Mouse (Mus musculus) thymus, adult 18-20 months (tissue): ENCODE results near the gene Slc6a8.

Source experiments
- DNase-seq, 2 experiments: peaks; one replicate each; pipeline ENCODE4 v3.0.0; 2022; ENCODE audit warnings: mixed read lengths in 2 of 2

Slc6a8 gene

DNA sequence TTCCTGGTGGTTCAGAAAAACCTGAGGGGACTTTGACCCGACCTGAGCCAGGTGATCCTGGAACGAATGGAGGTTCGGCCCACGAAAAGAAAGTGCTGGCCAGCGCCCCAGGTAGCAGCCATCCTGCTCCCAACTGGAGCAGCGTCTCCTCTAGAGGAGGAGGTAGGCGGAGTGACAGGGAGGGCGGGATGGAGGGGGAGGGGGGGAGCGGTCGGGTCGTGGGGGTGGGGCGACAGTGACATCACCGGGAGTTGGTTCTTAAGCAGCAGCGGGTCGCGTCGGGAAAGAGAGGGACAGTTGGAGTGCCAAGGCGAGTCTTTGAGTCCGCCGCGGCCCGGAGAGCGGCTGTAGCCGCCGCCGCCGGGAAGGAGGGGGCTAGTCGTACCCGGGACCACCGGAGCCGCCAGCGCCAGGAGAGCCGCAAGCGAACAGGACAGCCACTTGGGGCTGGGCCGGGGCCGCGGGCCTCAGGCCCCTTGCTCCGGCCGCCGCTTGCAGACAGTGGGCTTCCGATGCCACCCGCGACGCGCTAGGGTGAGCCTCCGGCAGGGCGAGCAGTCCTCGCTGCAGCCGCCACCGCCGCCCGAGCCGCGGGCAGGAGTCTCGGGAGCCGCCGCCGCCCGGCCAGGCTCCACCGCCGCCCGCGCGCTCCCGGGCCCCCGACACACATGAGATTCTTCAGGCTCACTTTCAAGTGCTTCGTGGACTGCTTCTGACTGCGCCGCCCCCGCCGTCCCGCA lies at the start of gene Slc6a8:
TSS of gene Slc6a8 (plus strand) at position 272 of the 740 bp plus-strand sequence.
- no peak for DNase-seq

DNA sequence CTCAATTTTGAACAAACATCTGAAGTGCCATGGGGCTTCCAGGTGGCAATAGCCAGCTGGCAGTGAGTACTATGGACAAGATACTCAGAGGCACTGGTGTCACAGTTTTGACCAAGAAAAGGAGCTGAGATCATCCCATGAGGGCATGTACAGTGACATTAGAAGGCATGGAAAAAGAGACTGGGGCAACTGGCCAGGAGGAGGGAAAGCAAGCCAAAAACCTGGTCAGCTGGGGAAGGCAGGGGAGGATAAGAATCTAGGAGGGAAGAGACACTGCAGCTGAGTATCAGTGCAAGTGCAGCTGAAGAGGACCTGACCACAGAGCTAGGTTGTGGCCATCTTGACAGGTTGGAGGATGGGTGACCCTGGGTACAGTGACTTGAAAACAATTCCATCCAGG lies 46.0 kb upstream of the Slc6a8 start:
- no peak for DNase-seq

- no peak for DNase-seq
Measured at GRCm38 (mm10) chrX:73635425-73635824, 37.5 kb upstream of the Slc6a8 start.

DNA sequence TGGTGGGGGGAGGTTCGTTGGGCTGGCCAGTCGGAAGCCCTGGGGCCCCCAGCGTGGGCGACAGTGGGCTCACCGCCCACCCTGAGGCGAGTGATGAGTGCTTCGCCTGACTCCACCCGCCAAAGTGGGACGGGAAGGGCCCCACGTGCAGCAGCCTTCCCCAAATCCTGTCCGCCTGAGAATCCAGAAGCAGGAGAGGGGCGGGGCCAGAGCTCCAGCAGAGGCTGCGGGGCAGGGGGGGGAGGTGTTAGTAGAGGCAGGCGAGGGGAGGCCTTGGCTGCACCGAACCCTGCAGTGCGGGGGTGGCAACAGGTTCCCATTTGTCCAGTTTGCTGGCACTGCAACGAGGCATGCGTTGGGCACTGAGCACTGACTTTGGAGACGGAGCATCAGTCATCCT lies 35.5 kb upstream of the Slc6a8 start:
- no peak for DNase-seq

DNA sequence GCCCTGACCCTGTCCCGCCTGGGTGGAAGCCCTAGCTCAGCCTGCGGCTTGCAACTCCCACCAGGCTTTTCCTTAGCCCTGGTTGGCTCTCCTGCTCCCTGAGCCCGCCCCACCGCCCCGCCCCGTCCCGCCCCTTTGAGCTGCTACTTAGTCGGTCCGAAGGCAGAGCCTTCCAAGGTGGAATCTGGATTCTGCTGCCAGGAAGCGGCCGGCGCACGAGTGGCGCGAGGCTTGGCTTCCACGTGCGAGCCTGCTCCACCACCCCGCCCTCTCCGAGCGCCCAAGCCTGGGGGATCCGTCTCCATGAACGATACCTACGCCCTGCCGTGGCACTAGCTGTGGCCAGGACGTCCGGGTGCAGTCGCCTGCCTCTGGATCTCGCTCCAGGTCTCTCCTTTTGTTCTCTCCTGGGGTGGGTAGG lies 33.7 kb upstream of the Slc6a8 start, which contains the start of gene Dusp9:
TSS of gene Dusp9 (plus strand) at position 165 of the 421 bp plus-strand sequence.
- DNase-seq = no peak

DNA sequence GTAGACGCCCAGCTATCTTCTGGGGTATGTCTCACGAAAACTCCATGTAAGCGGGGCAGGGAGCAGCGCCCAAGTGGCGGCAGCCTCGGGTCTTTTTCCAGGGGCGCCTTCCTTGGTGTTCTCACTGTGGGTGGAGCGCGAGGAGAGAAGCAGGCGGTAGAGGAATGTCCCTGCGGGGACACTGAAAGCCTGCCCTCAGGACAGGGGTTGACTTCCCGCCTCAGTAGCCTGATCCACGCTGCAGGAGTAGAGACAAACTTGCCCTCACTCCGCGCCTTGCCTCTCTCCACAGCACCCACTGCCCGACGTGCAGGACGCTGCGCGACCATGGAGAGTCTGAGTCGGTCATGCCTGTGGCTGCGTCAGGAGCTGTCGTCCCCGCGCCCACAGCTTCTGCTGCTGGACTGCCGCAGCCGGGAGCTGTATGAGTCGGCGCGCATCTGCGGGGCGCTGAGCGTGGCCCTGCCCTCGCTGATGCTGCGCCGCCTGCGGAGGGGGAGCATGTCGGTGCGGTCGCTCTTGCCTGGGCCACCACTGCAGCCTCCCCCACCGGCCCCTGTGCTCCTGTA lies 33.0 kb upstream of the Slc6a8 start:
- DNase-seq = no peak

DNA sequence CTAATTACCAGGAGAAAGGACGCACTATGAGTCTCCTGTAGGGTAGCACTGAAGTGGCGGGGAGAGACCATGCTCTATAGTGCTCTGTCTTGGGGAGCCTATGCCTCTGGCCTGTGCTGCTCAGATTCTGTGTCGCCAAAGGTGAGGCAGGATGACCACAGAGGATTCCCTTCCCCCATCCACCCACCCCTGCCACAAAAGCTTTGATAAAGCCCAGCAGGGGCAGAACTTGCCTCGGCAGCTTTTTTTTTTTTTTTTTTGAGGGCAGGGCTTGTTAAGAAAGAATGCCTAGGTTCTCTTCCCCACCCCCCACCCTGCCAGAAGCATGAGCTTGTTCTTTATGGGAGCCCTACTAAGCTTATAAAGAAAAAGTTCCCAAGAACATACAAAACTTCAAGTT lies 27.8 kb upstream of the Slc6a8 start:
- DNase-seq = no peak

DNA sequence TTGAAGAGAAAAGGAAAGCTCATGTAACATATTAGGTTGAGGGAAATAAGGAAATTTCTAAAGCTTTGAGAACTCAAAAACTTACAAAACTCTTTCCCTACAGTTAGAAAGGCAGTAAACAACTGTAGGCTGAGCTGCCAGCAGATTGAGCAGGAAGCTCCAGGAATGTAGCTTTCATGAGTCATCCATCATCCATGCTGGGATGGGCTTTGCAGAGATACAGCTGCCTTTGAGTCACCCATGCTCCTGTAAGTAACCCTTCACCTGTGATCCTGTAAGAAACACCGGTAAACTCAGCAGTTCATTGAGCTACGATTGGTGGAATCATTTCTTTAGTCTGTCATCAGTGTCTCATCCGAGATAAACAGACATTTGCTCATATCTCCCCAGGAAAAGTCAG lies 22.1 kb upstream of the Slc6a8 start:
- DNase-seq = no peak

DNA sequence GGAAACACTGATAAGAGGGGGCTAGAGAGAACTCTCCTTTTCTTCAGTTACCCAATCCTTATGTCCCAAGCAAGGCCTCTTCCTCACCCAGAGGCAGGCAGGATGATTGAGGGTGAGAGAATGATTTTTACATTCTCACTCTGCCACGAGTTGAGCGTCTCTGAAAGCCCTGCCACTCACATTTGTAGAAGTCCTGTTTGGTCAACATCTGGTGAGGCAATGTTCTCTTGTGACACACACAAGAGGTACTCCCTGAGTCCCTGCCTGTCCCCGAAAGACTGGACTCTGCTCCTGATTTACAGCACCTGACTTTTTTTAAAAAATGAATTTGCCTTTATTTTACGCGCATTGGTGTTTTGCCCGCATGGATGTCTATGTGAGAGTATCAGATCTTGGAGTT lies 19.6 kb upstream of the Slc6a8 start:
- DNase-seq = no peak

GRCm38 (mm10) chrX:73654177-73654576 lies 18.8 kb upstream of the Slc6a8 start:
- no peak for DNase-seq

GRCm38 (mm10) chrX:73655529-73655928 lies 17.4 kb upstream of the Slc6a8 start:
- DNase-seq = no peak

- DNase-seq = no peak
Measured at GRCm38 (mm10) chrX:73658391-73658790, 14.6 kb upstream of the Slc6a8 start.

GRCm38 (mm10) chrX:73658936-73659574 lies 13.9 kb upstream of the Slc6a8 start:
- DNase-seq = no peak

- no peak for DNase-seq
Measured at GRCm38 (mm10) chrX:73659575-73660283, 13.2 kb upstream of the Slc6a8 start, which contains the start of gene Pnck. Gene Pnck, minus strand, starts transcription at chrX:73660117.

GRCm38 (mm10) chrX:73660284-73660665 lies 12.7 kb upstream of the Slc6a8 start:
- no peak for DNase-seq

DNA sequence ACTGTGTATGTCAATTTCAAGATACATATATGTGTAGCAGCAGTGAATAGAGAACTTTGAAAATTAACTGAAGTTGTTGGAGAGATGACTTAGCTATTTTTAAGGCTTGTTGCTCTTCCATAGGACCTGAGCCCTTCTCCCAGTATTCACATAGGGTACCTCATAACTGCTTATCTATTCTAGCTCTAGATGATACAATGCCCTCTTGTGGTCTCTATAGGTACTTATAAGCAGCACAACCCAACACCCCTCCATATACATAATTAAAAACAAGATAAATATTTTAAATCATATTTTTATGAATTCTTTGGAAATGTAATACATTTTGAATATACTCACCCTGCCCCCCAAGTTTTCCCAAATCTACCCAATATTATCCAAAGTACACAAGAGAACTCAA lies 9.8 kb upstream of the Slc6a8 start:
- no peak for DNase-seq

DNA sequence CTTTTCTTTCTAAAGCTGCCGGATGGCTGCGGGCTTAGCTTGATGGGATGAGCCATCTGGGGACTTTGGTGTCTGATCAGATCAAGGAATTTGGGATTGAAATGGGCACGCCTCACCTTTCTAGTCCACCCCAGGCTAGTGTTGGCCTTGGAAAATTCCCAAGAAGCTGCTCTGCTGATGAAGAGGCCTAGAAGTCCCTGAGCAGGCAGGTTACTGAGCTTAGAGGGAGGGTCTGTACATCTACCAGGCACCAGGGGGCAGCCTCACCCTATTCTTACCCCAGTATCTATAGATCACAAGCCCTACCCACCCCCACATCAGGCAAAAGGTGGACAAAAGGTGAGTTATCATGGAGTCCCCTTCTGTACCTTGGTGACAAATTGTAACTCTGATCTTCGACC lies 919 bp upstream of the Slc6a8 start:
- DNase-seq = peak in 1 of 2 experiments; percentile 40

DNA sequence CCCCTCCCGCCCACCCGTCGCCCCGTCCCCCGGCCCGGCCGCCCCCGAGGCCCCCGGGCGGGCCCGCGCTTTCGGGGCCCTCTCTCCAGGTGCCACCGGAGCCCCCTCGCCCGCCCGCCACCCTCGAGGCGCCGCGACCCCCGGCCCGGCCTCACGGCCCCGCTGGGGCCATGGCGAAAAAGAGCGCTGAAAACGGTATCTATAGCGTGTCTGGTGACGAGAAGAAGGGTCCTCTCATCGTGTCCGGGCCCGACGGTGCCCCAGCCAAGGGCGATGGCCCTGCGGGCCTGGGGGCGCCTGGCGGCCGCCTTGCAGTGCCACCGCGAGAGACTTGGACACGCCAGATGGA lies 643 bp downstream of the Slc6a8 start:
- no peak for DNase-seq

DNA sequence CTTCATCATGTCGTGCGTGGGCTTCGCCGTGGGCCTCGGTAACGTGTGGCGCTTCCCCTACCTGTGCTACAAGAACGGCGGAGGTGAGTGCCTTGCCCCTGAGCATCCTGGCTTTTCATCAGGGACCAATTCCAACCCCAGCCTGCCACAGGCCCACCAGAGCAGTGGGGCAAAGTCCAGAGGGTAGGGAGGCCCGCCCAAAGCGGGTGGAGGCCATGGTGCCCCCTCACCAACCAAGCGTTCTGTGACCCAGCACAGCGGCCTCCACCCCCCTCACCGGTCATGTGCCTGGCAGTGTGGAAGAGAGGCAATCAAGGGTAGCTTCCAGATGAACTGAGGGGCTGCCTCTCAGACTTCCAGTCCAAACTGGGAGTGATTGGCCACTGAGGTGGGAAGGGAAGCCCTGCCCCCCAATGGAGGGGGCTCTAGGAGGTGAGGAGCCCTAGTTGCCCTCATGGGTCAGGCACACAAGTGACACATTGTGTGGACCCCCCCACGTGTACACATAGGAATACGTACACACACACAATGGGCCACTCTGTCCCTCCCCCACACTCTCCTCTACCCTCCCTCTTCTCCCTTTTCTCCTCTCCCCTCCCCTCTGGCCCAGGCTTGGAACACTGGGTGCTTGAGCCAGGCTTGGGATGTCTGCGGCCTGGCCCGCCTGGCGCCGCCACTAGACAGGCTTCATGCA lies 1.2 kb downstream of the Slc6a8 start:
- no peak for DNase-seq

GRCm38 (mm10) chrX:73675231-73675630 lies 2.3 kb downstream of the Slc6a8 start:
- DNase-seq = no peak

- no peak for DNase-seq
Measured at GRCm38 (mm10) chrX:73676668-73677067, 3.7 kb downstream of the Slc6a8 start.

DNA sequence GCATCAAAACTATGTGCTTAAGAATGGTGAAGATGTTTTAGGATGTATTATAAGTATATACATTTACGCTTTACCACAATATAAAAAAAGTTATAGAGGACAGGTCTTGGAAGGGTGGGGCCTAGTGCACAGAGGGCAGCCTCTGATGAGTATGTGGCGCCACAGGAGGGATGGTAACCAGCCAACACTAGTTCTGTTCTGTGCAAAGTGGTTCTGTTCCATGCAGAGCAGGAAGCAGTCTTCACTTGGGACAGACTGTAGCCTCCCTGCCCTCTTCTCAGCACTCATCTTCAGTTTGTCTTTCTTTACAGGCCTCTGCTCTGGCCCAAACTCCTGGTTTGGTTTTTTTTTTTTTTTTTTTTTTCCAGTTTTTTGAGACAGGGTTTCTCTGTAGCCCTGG lies 11.2 kb downstream of the Slc6a8 start:
- DNase-seq = no peak

- no peak for DNase-seq
Measured at GRCm38 (mm10) chrX:73684978-73685377, 12.0 kb downstream of the Slc6a8 start.
